Mouse (Mus musculus): Measurements from ENCODE around the gene Zbtb9. TPM values are rescaled to one million over a fixed set of nuclear protein-coding genes. Genes with fewer than 3 reads are reported as not detected.
A peak's percentile ranks its signal among the peaks of the same experiment; 100 is the strongest.

The Zbtb9 gene
- polyA plus RNA-seq, 1 experiment from 2014 or later = 13.7 TPM

DNA sequence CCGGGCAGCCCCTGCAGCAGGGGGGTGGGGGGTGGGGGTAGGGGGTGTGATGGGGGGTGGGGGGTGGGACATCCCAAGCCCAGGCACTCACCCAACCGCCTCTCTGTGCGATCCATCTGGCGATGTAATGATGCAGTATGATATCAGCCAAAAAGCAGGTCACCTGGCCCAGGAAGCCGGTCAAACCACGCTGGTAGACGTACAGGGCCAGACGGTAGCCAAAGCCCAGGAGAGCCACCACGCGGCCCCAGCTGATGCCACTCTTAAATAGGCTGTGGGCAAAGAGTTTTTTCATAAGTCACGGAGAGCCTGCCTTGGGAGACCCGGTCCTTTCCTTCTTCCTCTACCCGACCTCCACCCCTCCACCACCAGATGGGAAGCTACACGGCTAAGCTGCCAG, 48.1 kb downstream of the Zbtb9 start:
- Histone ChIP-seq H3K4me1 (replicated peaks; ENCODE audit: control insufficient read depth, insufficient read depth, low read length) (peaks cover 3% of the 10 kb centered on the region; the same call in 1 of the 2 replicates), H3K4me2 (ENCODE audit: low read depth, low read length, severe bottlenecking) (no peak overlapping the region), H3K27me3 (ENCODE audit: control insufficient read depth, insufficient read depth, low read length) (no peaks in the 10 kb centered on the region), H3K27ac (ENCODE audit: low read depth, low read length) (no peak overlapping the region), H3K9ac (ENCODE audit: low read length) (no peak overlapping the region), H3K4me3 (ENCODE audit: low read depth, low read length) (no peak overlapping the region), H3K9me3 (ENCODE audit: control insufficient read depth, low read length) (no peaks in the 10 kb centered on the region), H3K36me3 (ENCODE audit: control insufficient read depth, insufficient read depth, low read length) (peaks cover 6% of the 10 kb centered on the region; the same call in 1 of the 2 replicates)
- 92% methylated on average over 14 of the region's 14 CpGs for WGBS
- ATAC-seq (replicated peaks; ENCODE audit: low FRiP score) = no peak
- no peak for DNase-seq (ENCODE audit: low spot score)

GRCm38 (mm10) chr17:27021736-27022135, 48.8 kb downstream of the Zbtb9 start:
- 95% methylated on average over 9 of the region's 9 CpGs for WGBS
- ATAC-seq (replicated peaks; ENCODE audit: low FRiP score) = no peak

GRCm38 (mm10) chr17:27023342-27023741, 50.4 kb downstream of the Zbtb9 start:
- Histone ChIP-seq H3K9me3 (ENCODE audit: control insufficient read depth, low read length) (no peaks in the 10 kb centered on the region), H3K27me3 (ENCODE audit: control insufficient read depth, insufficient read depth, low read length) (no peaks in the 10 kb centered on the region), H3K4me2 (ENCODE audit: low read depth, low read length, severe bottlenecking) (no peak overlapping the region), H3K9ac (ENCODE audit: low read length) (no peak overlapping the region), H3K36me3 (ENCODE audit: control insufficient read depth, insufficient read depth, low read length) (peaks cover 6% of the 10 kb centered on the region; the same call in 1 of the 2 replicates), H3K4me3 (ENCODE audit: low read depth, low read length) (no peak overlapping the region), H3K4me1 (replicated peaks; ENCODE audit: control insufficient read depth, insufficient read depth, low read length) (peaks cover 9% of the 10 kb centered on the region; the same call in 1 of the 2 replicates), H3K27ac (ENCODE audit: low read depth, low read length) (no peak overlapping the region)
- ATAC-seq (replicated peaks; ENCODE audit: low FRiP score) (no peak), DNase-seq (ENCODE audit: low spot score) (no peak)
- 85% methylated on average over 4 of the region's 4 CpGs for WGBS

More at GRCm38 (mm10) chr17:27021736-27022135, 48.8 kb downstream of the Zbtb9 start:
- DNase-seq (ENCODE audit: low spot score) = no peak
- Histone ChIP-seq H3K27ac (ENCODE audit: low read depth, low read length) (no peak overlapping the region), H3K4me3 (ENCODE audit: low read depth, low read length) (no peak overlapping the region), H3K27me3 (ENCODE audit: control insufficient read depth, insufficient read depth, low read length) (no peaks in the 10 kb centered on the region), H3K36me3 (ENCODE audit: control insufficient read depth, insufficient read depth, low read length) (peaks cover 6% of the 10 kb centered on the region; the same call in 1 of the 2 replicates), H3K4me1 (replicated peaks; ENCODE audit: control insufficient read depth, insufficient read depth, low read length) (peaks cover 3% of the 10 kb centered on the region; the same call in 1 of the 2 replicates), H3K9ac (ENCODE audit: low read length) (no peak overlapping the region), H3K9me3 (ENCODE audit: control insufficient read depth, low read length) (no peaks in the 10 kb centered on the region), H3K4me2 (ENCODE audit: low read depth, low read length, severe bottlenecking) (no peak overlapping the region)

DNA sequence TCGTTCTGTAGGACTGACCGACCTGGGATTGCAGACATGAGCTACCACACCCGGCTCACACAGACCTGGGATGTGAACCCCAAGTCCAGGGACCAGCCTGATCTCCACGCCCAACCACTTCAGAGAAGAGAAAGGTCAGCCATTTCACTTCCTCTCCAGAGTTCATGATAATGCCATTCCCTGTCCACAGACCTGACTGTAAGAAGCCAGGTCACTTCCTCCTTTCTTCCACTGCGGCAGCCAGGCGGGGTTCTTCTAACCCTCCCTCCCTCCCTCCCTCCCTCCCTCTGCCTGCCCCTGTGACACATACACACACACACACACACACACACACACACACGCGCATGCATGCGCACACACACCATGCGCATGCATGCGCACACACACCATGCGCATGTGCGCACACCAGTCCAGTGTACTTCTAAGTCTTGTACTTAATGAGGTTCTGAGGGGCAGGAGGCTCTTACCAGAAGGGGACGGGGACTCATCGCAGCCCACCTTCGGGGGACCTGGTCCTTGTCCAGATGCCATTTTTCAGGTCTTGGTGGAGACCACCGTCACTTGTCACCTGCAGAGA, 52.4 kb downstream of the Zbtb9 start:
- Histone ChIP-seq H3K4me3 (ENCODE audit: low read depth, low read length) (no peak overlapping the region), H3K4me2 (ENCODE audit: low read depth, low read length, severe bottlenecking) (no peak overlapping the region)
- WGBS = 94% methylated on average over 17 of the region's 17 CpGs

DNA sequence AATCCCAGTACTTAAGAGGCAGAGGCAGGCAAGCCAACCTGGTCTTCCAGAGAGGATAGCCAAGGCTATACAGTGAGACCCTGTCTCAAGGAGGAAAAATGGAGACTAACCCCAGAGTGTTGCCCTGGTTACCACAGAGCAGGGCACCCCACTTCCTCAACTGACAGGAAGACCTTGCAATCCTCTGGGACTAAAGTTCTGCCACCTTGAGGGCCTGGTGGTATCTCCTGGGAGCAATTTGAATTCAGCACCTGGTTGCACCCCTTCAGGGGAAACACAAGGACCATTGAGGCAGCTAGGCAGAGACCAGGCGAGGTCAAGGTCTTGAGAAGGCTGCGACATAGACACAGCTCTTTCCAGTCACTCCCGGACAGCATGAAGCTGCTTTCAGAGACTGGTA, 53.0 kb downstream of the Zbtb9 start:
- Histone ChIP-seq H3K9me3 (ENCODE audit: control insufficient read depth, low read length) (no peaks in the 10 kb centered on the region), H3K36me3 (ENCODE audit: control insufficient read depth, insufficient read depth, low read length) (peaks cover 6% of the 10 kb centered on the region; the same call in 1 of the 2 replicates), H3K4me2 (ENCODE audit: low read depth, low read length, severe bottlenecking) (no peak overlapping the region), H3K4me1 (replicated peaks; ENCODE audit: control insufficient read depth, insufficient read depth, low read length) (peaks cover 8% of the 10 kb centered on the region; the same call in 1 of the 2 replicates), H3K27me3 (ENCODE audit: control insufficient read depth, insufficient read depth, low read length) (no peaks in the 10 kb centered on the region), H3K9ac (ENCODE audit: low read length) (no peak overlapping the region), H3K4me3 (ENCODE audit: low read depth, low read length) (no peak overlapping the region), H3K27ac (ENCODE audit: low read depth, low read length) (no peak overlapping the region)
- DNase-seq (ENCODE audit: low spot score) = no peak
- no peak for ATAC-seq (replicated peaks; ENCODE audit: low FRiP score)
- WGBS = 88% methylated on average over 3 of the region's 3 CpGs

More for the DNA sequence above, 52.4 kb downstream of the Zbtb9 start:
- no peaks in the 10 kb centered on the region for H3K9me3 ChIP-seq (ENCODE audit: control insufficient read depth, low read length)
- no peak overlapping the region for H3K27ac ChIP-seq (ENCODE audit: low read depth, low read length)
- H3K4me1 ChIP-seq (replicated peaks; ENCODE audit: control insufficient read depth, insufficient read depth, low read length) = peaks cover 8% of the 10 kb centered on the region; the same call in 1 of the 2 replicates
- no peak overlapping the region for H3K9ac ChIP-seq (ENCODE audit: low read length)
- DNase-seq (ENCODE audit: low spot score) = no peak
- H3K36me3 ChIP-seq (ENCODE audit: control insufficient read depth, insufficient read depth, low read length) = peaks cover 6% of the 10 kb centered on the region; the same call in 1 of the 2 replicates
- ATAC-seq (replicated peaks; ENCODE audit: low FRiP score) = no peak
- no peaks in the 10 kb centered on the region for H3K27me3 ChIP-seq (ENCODE audit: control insufficient read depth, insufficient read depth, low read length)

DNA sequence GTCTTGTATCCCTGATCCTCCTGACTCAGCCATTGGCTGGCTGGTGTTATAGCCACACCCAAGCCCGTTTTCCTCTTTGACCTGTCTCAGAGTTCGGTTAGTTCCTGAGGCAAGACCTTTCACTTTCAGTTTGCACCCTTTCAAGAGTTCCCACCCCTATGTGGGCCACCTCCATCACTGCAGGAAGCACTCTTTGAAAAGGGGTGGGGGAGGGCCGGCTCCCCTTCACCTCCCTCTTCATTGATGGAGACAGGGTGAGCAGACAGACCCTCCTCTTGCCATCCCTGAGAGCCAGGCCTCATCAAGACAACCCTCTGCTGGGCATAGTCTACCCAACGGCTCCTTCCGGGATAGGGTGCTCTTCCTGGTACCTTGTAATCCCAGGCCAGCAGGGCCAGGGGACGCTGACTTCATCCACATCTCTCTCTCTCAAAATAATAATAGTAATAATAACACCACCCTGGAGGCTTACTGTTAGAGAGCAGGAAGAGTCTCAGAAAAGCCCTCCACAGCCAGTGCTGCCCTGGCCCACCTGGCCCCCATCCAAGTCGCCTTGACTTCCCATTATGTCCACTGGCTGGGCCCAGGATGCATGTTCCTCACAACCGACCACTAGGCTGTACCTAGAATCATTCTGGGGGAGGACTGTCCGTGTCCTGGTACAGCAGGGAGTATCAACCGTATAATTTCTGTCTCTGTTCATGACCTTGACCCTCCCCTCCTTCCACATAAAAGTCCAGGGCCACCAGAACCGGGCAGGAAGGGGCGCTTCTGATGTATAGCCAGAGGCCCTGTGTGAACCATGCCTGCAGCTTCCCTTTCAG, 54.7 kb downstream of the Zbtb9 start:
- H3K4me2 ChIP-seq (ENCODE audit: low read depth, low read length, severe bottlenecking) = peak overlapping the region; percentile 94
- H3K36me3 ChIP-seq (ENCODE audit: control insufficient read depth, insufficient read depth, low read length) = no peaks in the 10 kb centered on the region
- H3K27me3 ChIP-seq (ENCODE audit: control insufficient read depth, insufficient read depth, low read length) = no peaks in the 10 kb centered on the region
- peaks cover 8% of the 10 kb centered on the region; the same call in 1 of the 2 replicates for H3K4me1 ChIP-seq (replicated peaks; ENCODE audit: control insufficient read depth, insufficient read depth, low read length)
- H3K4me3 ChIP-seq (ENCODE audit: low read depth, low read length) = peak overlapping the region; percentile 54
- no peaks in the 10 kb centered on the region for H3K9me3 ChIP-seq (ENCODE audit: control insufficient read depth, low read length)
- peak overlapping the region; percentile 89 for H3K9ac ChIP-seq (ENCODE audit: low read length)
- DNase-seq (ENCODE audit: low spot score) (no peak), ATAC-seq (replicated peaks; ENCODE audit: low FRiP score) (0 out of 2 replicates have a peak, but pooled peaks have one; percentile 34)
- no peak overlapping the region for H3K27ac ChIP-seq (ENCODE audit: low read depth, low read length)
- WGBS = 48% methylated on average over 12 of the region's 12 CpGs

- no peaks in the 10 kb centered on the region for H3K27me3 ChIP-seq (ENCODE audit: control insufficient read depth, insufficient read depth, low read length)
- peak overlapping the region; percentile 94 for H3K4me2 ChIP-seq (ENCODE audit: low read depth, low read length, severe bottlenecking)
- H3K9ac ChIP-seq (ENCODE audit: low read length) = peak overlapping the region; percentile 89
- peak overlapping the region; percentile 54 for H3K4me3 ChIP-seq (ENCODE audit: low read depth, low read length)
- no peaks in the 10 kb centered on the region for H3K9me3 ChIP-seq (ENCODE audit: control insufficient read depth, low read length)
- WGBS = 3% methylated on average over 19 of the region's 19 CpGs
- peak; percentile 80 for ATAC-seq (replicated peaks; ENCODE audit: low FRiP score)
- no peak overlapping the region for H3K27ac ChIP-seq (ENCODE audit: low read depth, low read length)
- peaks cover 8% of the 10 kb centered on the region; the same call in 1 of the 2 replicates for H3K4me1 ChIP-seq (replicated peaks; ENCODE audit: control insufficient read depth, insufficient read depth, low read length)
- H3K36me3 ChIP-seq (ENCODE audit: control insufficient read depth, insufficient read depth, low read length) = no peaks in the 10 kb centered on the region
- DNase-seq (ENCODE audit: low spot score) = peak; percentile 94
Observed at GRCm38 (mm10) chr17:27028284-27028795, 55.4 kb downstream of the Zbtb9 start.

GRCm38 (mm10) chr17:27028909-27029308, 55.9 kb downstream of the Zbtb9 start, which contains the start of gene Bak1:
Gene Bak1 (minus strand): TSS chr17:27029009.
- Histone ChIP-seq H3K27me3 (ENCODE audit: control insufficient read depth, insufficient read depth, low read length) (no peaks in the 10 kb centered on the region), H3K27ac (ENCODE audit: low read depth, low read length) (no peak within 1 kb of the TSS), H3K36me3 (ENCODE audit: control insufficient read depth, insufficient read depth, low read length) (no peaks in the 10 kb centered on the region), H3K9ac (ENCODE audit: low read length) (peak within 1 kb of the TSS; percentile 89), H3K4me1 (replicated peaks; ENCODE audit: control insufficient read depth, insufficient read depth, low read length) (peaks cover 8% of the 10 kb centered on the region; the same call in 1 of the 2 replicates), H3K9me3 (ENCODE audit: control insufficient read depth, low read length) (no peaks in the 10 kb centered on the region), H3K4me2 (ENCODE audit: low read depth, low read length, severe bottlenecking) (peak within 1 kb of the TSS; percentile 94), H3K4me3 (ENCODE audit: low read depth, low read length) (peak within 1 kb of the TSS; percentile 54)
- ATAC-seq (replicated peaks; ENCODE audit: low FRiP score) (0 out of 2 replicates have a peak, but pooled peaks have one; percentile 8), DNase-seq (ENCODE audit: low spot score) (no peak)
- 79% methylated on average over 4 of the region's 4 CpGs for WGBS

Data from forebrain, embryonic 11.5 days (tissue).